Mouse (Mus musculus) hindbrain, embryonic 14.5 days (tissue): ENCODE data around the gene Actr10. TPM values are rescaled to one million over a fixed set of nuclear protein-coding genes. Genes with fewer than 3 reads are reported as not detected.

Experiments used
- ATAC-seq: fragments of 200-750 bp; cut with Nextera tagmentation; 2 replicates; pipeline ENCODE4 v1.8.0; 2017; ENCODE audit warnings: moderate number of reproducible peaks, mild to moderate bottlenecking, moderate TSS enrichment, moderate library complexity; ENCODE audit not compliant: low FRiP score
- DNase-seq: peaks from one replicate; pipeline ENCODE4 v3.0.0-alpha.2; 2015; ENCODE audit warnings: low spot score
- H3K27ac ChIP-seq: fragments of 300-500 bp; sonication (generic); 2 replicates; pipeline ENCODE4 v1.5.1; 2014; ENCODE audit warnings: mild to moderate bottlenecking, moderate library complexity
- H3K27me3 ChIP-seq: fragments of 300-500 bp; sonication (generic); 2 replicates; pipeline ENCODE4 v1.6.1; 2014; ENCODE audit warnings: mild to moderate bottlenecking, low read length, mixed read lengths; ENCODE audit not compliant: control insufficient read depth, insufficient read depth
- H3K36me3 ChIP-seq: fragments of 300-500 bp; sonication (generic); replicated peaks from 2 replicates; pipeline ENCODE4 v1.6.1; 2014; ENCODE audit not compliant: control insufficient read depth, insufficient read depth
- H3K4me1 ChIP-seq: fragments of 300-500 bp; sonication (generic); replicated peaks from 2 replicates; pipeline ENCODE4 v1.6.1; 2014; ENCODE audit warnings: antibody characterized with exemption, low read length, mixed read lengths; ENCODE audit not compliant: control insufficient read depth, insufficient read depth
- H3K4me2 ChIP-seq: fragments of 300-500 bp; sonication (generic); replicated peaks from 2 replicates; pipeline ENCODE4 v1.6.1; 2014; ENCODE audit warnings: mild to moderate bottlenecking, moderate library complexity
- H3K4me3 ChIP-seq: fragments of 300-500 bp; sonication (generic); replicated peaks from 2 replicates; pipeline ENCODE4 v1.5.1; 2014; ENCODE audit warnings: mild to moderate bottlenecking, low read length
- H3K9ac ChIP-seq: fragments of 300-500 bp; sonication (generic); 2 replicates; pipeline ENCODE4 v1.6.1; 2014
- H3K9me3 ChIP-seq: fragments of 300-500 bp; sonication (generic); 2 replicates; pipeline ENCODE4 v1.6.1; 2016; ENCODE audit warnings: low read length; ENCODE audit not compliant: control insufficient read depth
- WGBS: fragments of 180-500 bp; shearing (Covaris S2); extraction: QIAGEN DNeasy Blood & Tissue Kit; methylation state at CpG from one replicate; pipeline ENCODE4 v1.1.7; 2014; 5-methylcytosine and 5-hydroxymethylcytosine counted together
- polyA plus RNA-seq: library from polyadenylated mRNA; unstranded; fragments of >200 nt; fragmentation: Nextera tagmentation; extraction: Ambion mirVana; gene quantifications from 2 replicates; pipeline ENCODE4 v1.2.1, GENCODE M21; 2014

The Actr10 gene
- polyA plus RNA-seq, 1 experiment from 2014 or later: 224 TPM

DNA sequence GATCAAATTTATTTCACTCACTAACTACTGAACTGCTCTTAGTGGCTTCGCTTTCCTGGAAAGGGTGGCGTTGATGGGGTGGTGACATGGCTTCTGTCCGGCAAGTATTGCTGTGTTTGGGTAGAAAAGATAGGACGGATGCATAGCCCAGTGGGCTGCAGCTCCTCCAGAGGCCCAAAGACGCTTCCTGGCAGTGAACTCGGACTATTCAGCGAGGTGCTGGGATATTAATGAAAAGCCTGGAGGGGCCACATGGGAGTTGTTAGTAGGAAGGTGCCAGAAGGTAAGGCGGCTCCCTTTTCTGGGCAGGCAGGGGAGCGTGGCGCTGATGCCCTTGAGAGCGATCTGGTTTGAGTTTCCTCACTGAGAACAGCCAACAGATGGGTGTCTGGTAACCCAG is 30.0 kb upstream of the Actr10 start:
- no peaks in the 10 kb centered on the region for H3K27me3 ChIP-seq
- no peaks in the 10 kb centered on the region for H3K36me3 ChIP-seq
- no peak for DNase-seq
- no peak overlapping the region for H3K4me2 ChIP-seq
- no peaks in the 10 kb centered on the region for H3K4me1 ChIP-seq
- no peak overlapping the region for H3K27ac ChIP-seq
- H3K4me3 ChIP-seq: no peak overlapping the region
- ATAC-seq: no peak
- H3K9ac ChIP-seq: no peak overlapping the region
- WGBS: 75% methylated on average over 11 of the region's 11 CpGs
- peaks cover 3% of the 10 kb centered on the region; the same call in 1 of the 2 replicates for H3K9me3 ChIP-seq

GRCm38 (mm10) chr12:70908076-70908475 is 29.6 kb upstream of the Actr10 start:
- Histone ChIP-seq H3K36me3 (no peaks in the 10 kb centered on the region), H3K4me2 (no peak overlapping the region), H3K9me3 (peaks cover 3% of the 10 kb centered on the region; the same call in 1 of the 2 replicates), H3K4me1 (no peaks in the 10 kb centered on the region), H3K4me3 (no peak overlapping the region), H3K27ac (no peak overlapping the region), H3K27me3 (no peaks in the 10 kb centered on the region), H3K9ac (no peak overlapping the region)
- 78% methylated on average over 4 of the region's 4 CpGs for WGBS
- DNase-seq (no peak), ATAC-seq (no peak)

DNA sequence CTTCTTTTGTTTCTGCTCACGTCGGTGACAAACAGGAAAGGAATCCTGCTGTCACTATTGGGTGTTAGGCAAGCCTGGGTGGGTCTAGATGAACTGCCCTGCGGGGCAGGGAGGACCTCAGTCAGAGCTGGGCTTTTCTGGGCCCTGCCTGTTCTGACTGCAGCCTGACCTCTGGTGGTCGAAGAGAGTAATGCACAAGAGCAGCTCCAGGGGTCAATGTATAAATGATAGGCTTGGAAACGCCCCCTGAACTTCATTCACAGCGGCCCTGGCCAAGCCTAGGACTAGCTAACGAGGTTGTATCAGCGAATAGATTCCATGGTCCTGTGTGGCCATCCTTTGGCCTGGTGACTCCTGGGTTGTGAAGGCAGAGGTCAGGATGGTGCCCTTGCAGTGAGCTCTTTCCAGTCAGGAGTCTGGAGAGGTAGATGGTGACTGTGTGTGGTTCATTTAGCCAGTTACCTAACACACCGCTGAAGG is 27.4 kb upstream of the Actr10 start:
- Histone ChIP-seq H3K9ac (no peak overlapping the region), H3K9me3 (peaks cover 3% of the 10 kb centered on the region; the same call in 1 of the 2 replicates), H3K36me3 (no peaks in the 10 kb centered on the region), H3K27ac (no peak overlapping the region), H3K4me1 (no peaks in the 10 kb centered on the region), H3K4me2 (no peak overlapping the region), H3K27me3 (no peaks in the 10 kb centered on the region), H3K4me3 (no peak overlapping the region)
- DNase-seq (peak; percentile 79), ATAC-seq (peak; percentile 38; the same call in 1 of the 2 replicates)
- WGBS: 14% methylated on average over 9 of the region's 9 CpGs

DNA sequence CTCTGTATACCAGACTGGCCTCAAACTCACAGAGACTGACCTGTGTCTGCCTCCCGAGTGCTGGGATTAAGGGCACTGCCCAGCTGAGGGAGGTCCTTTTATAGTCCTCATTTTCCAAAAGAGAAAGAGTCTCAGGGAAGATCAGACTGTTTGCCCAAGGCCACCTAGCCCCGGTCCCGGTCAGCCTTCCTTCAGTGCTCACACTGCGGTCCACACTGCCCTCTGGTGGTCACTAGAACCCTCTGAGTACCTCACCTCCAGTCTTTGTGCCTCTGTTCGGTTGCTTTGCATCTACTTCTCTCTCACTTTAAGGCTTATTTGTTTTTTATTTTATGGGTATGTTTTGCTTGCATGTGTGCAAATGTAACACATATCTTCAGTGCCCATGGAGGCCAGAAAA is 26.6 kb upstream of the Actr10 start:
- no peaks in the 10 kb centered on the region for H3K27me3 ChIP-seq
- H3K27ac ChIP-seq: no peak overlapping the region
- no peaks in the 10 kb centered on the region for H3K4me1 ChIP-seq
- peaks cover 3% of the 10 kb centered on the region; the same call in 1 of the 2 replicates for H3K9me3 ChIP-seq
- H3K36me3 ChIP-seq: no peaks in the 10 kb centered on the region
- no peak overlapping the region for H3K4me3 ChIP-seq
- ATAC-seq (peak; percentile 80; the same call in 1 of the 2 replicates), DNase-seq (peak; percentile 84)
- H3K9ac ChIP-seq: no peak overlapping the region
- 16% methylated on average over 5 of the region's 5 CpGs for WGBS
- no peak overlapping the region for H3K4me2 ChIP-seq

- Histone ChIP-seq H3K36me3 (no peaks in the 10 kb centered on the region), H3K4me1 (no peaks in the 10 kb centered on the region), H3K27ac (no peak overlapping the region), H3K4me3 (no peak overlapping the region), H3K9ac (no peak overlapping the region), H3K4me2 (no peak overlapping the region), H3K27me3 (no peaks in the 10 kb centered on the region), H3K9me3 (no peaks in the 10 kb centered on the region)
- no peak for DNase-seq
- no peak for ATAC-seq
- 57% methylated on average over 17 of the region's 17 CpGs for WGBS
Measured at GRCm38 (mm10) chr12:70911676-70912379, 25.8 kb upstream of the Actr10 start.

- no peaks in the 10 kb centered on the region for H3K4me1 ChIP-seq
- no peak overlapping the region for H3K27ac ChIP-seq
- DNase-seq (no peak), ATAC-seq (no peak)
- no peak overlapping the region for H3K9ac ChIP-seq
- H3K4me3 ChIP-seq: no peak overlapping the region
- no peaks in the 10 kb centered on the region for H3K36me3 ChIP-seq
- no peak overlapping the region for H3K4me2 ChIP-seq
- WGBS: 61% methylated on average over 3 of the region's 3 CpGs
- no peaks in the 10 kb centered on the region for H3K9me3 ChIP-seq
- H3K27me3 ChIP-seq: no peaks in the 10 kb centered on the region
Measured at GRCm38 (mm10) chr12:70913429-70913828, 24.2 kb upstream of the Actr10 start.

GRCm38 (mm10) chr12:70914387-70914786 is 23.3 kb upstream of the Actr10 start:
- Histone ChIP-seq H3K4me2 (no peak overlapping the region), H3K27me3 (no peaks in the 10 kb centered on the region), H3K27ac (no peak overlapping the region), H3K36me3 (no peaks in the 10 kb centered on the region), H3K9me3 (no peaks in the 10 kb centered on the region), H3K4me1 (no peaks in the 10 kb centered on the region), H3K9ac (no peak overlapping the region), H3K4me3 (no peak overlapping the region)
- DNase-seq: peak; percentile 79
- ATAC-seq: no peak
- 63% methylated on average over 11 of the region's 11 CpGs for WGBS

- no peak overlapping the region for H3K27ac ChIP-seq
- H3K9me3 ChIP-seq: no peaks in the 10 kb centered on the region
- ATAC-seq: no peak
- no peak overlapping the region for H3K9ac ChIP-seq
- no peaks in the 10 kb centered on the region for H3K36me3 ChIP-seq
- H3K4me1 ChIP-seq: no peaks in the 10 kb centered on the region
- H3K4me3 ChIP-seq: no peak overlapping the region
- DNase-seq: no peak
- H3K27me3 ChIP-seq: no peaks in the 10 kb centered on the region
- no peak overlapping the region for H3K4me2 ChIP-seq
- WGBS: 92% methylated on average over 4 of the region's 4 CpGs
Measured at GRCm38 (mm10) chr12:70929781-70930180, 7.9 kb upstream of the Actr10 start.

GRCm38 (mm10) chr12:70937150-70937549 is 507 bp upstream of the Actr10 start:
- Histone ChIP-seq H3K9ac (peak overlapping the region; percentile 52), H3K36me3 (peaks cover 18% of the 10 kb centered on the region), H3K4me1 (peaks cover 9% of the 10 kb centered on the region), H3K4me2 (peak overlapping the region; percentile 65), H3K27ac (peak overlapping the region; percentile 84), H3K27me3 (no peaks in the 10 kb centered on the region), H3K4me3 (peak overlapping the region; percentile 77), H3K9me3 (no peaks in the 10 kb centered on the region)
- WGBS: 20% methylated on average over 10 of the region's 12 CpGs
- no peak for DNase-seq
- ATAC-seq: peak; percentile 44
